9 mouse cellular contexts compared by ENCODE assay signal in genomic region chr2:32869721-32870274, GRCm38 (mm10). TPM values are rescaled to one million over a fixed set of nuclear protein-coding genes. Genes with fewer than 3 reads are reported as not detected.
DNase-seq lines count a peak whose midpoint lies in the region; ATAC-seq and TF ChIP-seq lines count a peak whose summit lies in the region.
"Had no signal": no experiment of that assay in that cellular context is flagged by ENCODE, and none has a peak within 500 bp of the region (broad histone marks: within the 10 kb centered on the region; RNA-seq: fewer than 3 reads in every experiment).

No protein-coding gene starts in this region.

- H3K4me1 ChIP-seq in heart, embryonic 12.5 days (replicated peaks), result peaks cover 35% of the 10 kb centered on the region
- H3K4me1 ChIP-seq in kidney, postnatal 0 days (replicated peaks; ENCODE audit: insufficient read depth, low read length), result peaks cover 9% of the 10 kb centered on the region
- peaks cover 8% of the 10 kb centered on the region for H3K4me1 ChIP-seq in hindbrain, embryonic 14.5 days (replicated peaks; ENCODE audit: control insufficient read depth, insufficient read depth, low read length)

- H3K27ac ChIP-seq in heart, embryonic 12.5 days (ENCODE audit: poor library complexity, severe bottlenecking), result no peak overlapping the region; the same call in 1 of the 2 replicates
- H3K27ac ChIP-seq in kidney, postnatal 0 days, result 0 out of 2 replicates have a peak overlapping the region, but pooled peaks have one; percentile 31
- no peak overlapping the region for H3K27ac ChIP-seq in hindbrain, embryonic 14.5 days

- H3K9me3 ChIP-seq in heart, embryonic 12.5 days (replicated peaks), result no peaks in the 10 kb centered on the region
- no peaks in the 10 kb centered on the region for H3K9me3 ChIP-seq in kidney, postnatal 0 days (replicated peaks; ENCODE audit: low read length)
- no peaks in the 10 kb centered on the region for H3K9me3 ChIP-seq in hindbrain, embryonic 14.5 days (ENCODE audit: control insufficient read depth, low read length)

- ATAC-seq in heart, embryonic 12.5 days (ENCODE audit: insufficient number of reproducible peaks, low FRiP score), result no peak
- ATAC-seq in kidney, postnatal 0 days (replicated peaks; ENCODE audit: low FRiP score, low read depth), result peak; percentile 23; the same call in 1 of the 2 replicates
- ATAC-seq in hindbrain, embryonic 14.5 days (ENCODE audit: low FRiP score), result no peak
- no peak for ATAC-seq in inflammation-experienced regulatory T-cells, adult 6 months

- H3K36me3 ChIP-seq in heart, embryonic 12.5 days, result no peaks in the 10 kb centered on the region
- no peaks in the 10 kb centered on the region for H3K36me3 ChIP-seq in kidney, postnatal 0 days (ENCODE audit: insufficient read depth, low read length)
- no peaks in the 10 kb centered on the region for H3K36me3 ChIP-seq in hindbrain, embryonic 14.5 days (replicated peaks; ENCODE audit: control insufficient read depth, insufficient read depth)

- WGBS in heart, embryonic 12.5 days, result 49% methylated on average over 6 of the region's 6 CpGs
- 42% methylated on average over 6 of the region's 6 CpGs for WGBS in kidney, postnatal 0 days
- WGBS in hindbrain, embryonic 14.5 days, result 69% methylated on average over 6 of the region's 6 CpGs

- no peak for TF ChIP-seq CTCF in kidney, postnatal 0 days (IDR thresholded peaks at IDR 0.05; ENCODE audit: low read depth)

- H3K4me3 ChIP-seq in heart, embryonic 12.5 days, result no peak overlapping the region
- no peak overlapping the region for H3K4me3 ChIP-seq in kidney, postnatal 0 days (replicated peaks; ENCODE audit: low read depth, low read length)
- no peak overlapping the region for H3K4me3 ChIP-seq in hindbrain, embryonic 14.5 days (replicated peaks; ENCODE audit: low read length)

- DNase-seq in heart, adult 18-20 months, result no peak
- DNase-seq in 3134 (ENCODE audit: extremely low read depth, insufficient read length, low spot score), result peak; percentile 73
- DNase-seq in kidney, postnatal 0 days (ENCODE audit: low spot score), result no peak
- peak; percentile 74 for DNase-seq in lung, postnatal 14 days
- DNase-seq in hindbrain, embryonic 14.5 days (ENCODE audit: low spot score), result no peak
- DNase-seq in frontal cortex, postnatal 36 days (ENCODE audit: low spot score in 2 of 2), result no peak
- DNase-seq: cerebellum, adult 9-11 months had no signal

- H3K4me2 ChIP-seq in heart, embryonic 12.5 days, result no peak overlapping the region
- H3K4me2 ChIP-seq in kidney, postnatal 0 days (ENCODE audit: low read length), result no peak overlapping the region
- no peak overlapping the region for H3K4me2 ChIP-seq in hindbrain, embryonic 14.5 days (replicated peaks)

- H3K27me3 ChIP-seq in heart, embryonic 12.5 days (replicated peaks), result no peaks in the 10 kb centered on the region
- H3K27me3 ChIP-seq in kidney, postnatal 0 days (ENCODE audit: insufficient read depth, low read length), result no peaks in the 10 kb centered on the region
- no peaks in the 10 kb centered on the region for H3K27me3 ChIP-seq in hindbrain, embryonic 14.5 days (ENCODE audit: control insufficient read depth, insufficient read depth, low read length)

- 0 out of 2 replicates have a peak overlapping the region, but pooled peaks have one; percentile 26 for H3K9ac ChIP-seq in heart, embryonic 12.5 days
- no peak overlapping the region for H3K9ac ChIP-seq in kidney, postnatal 0 days (ENCODE audit: low read depth, low read length)
- H3K9ac ChIP-seq in hindbrain, embryonic 14.5 days, result no peak overlapping the region

RNA-seq across cellular contexts. Expression of gene Fam129b, which starts 6.1 kb away (rescaled TPM):
- 62.0 and 64.4 TPM in 2 replicates for polyA plus RNA-seq in heart, embryonic 12.5 days (2016; fragmentation: Nextera tagmentation; extraction: Ambion mirVana)
- 10 to 100 TPM; 20.4 to 25.0 TPM for total RNA-seq in heart, adult 18-20 months (2021)
- polyA plus RNA-seq in kidney, postnatal 0 days (2015; fragmentation: Nextera tagmentation; extraction: Ambion mirVana), result 41.1 and 42.2 TPM in 2 replicates
- polyA plus RNA-seq in hindbrain, embryonic 14.5 days (2014; fragmentation: Nextera tagmentation; extraction: Ambion mirVana), result 16.8 and 19.4 TPM in 2 replicates
- 1 to 10 TPM in 1 of 3 experiments, under 1 TPM in 2; 0.15 to 3.2 (median 0.90) TPM for polyA plus RNA-seq in inflammation-experienced regulatory T-cells, adult 6 months (2017; shearing (Covaris generic))

RNA-seq across cellular contexts. Expression of gene Stxbp1, which starts 22.8 kb away (rescaled TPM):
- 30.8 and 31.1 TPM in 2 replicates for polyA plus RNA-seq in heart, embryonic 12.5 days (2016; fragmentation: Nextera tagmentation; extraction: Ambion mirVana)
- 10 to 100 TPM; 12.2 to 13.0 TPM for total RNA-seq in heart, adult 18-20 months (2021)
- polyA plus RNA-seq in kidney, postnatal 0 days (2015; fragmentation: Nextera tagmentation; extraction: Ambion mirVana), result 14.3 and 14.6 TPM in 2 replicates
- 275 and 317 TPM in 2 replicates for polyA plus RNA-seq in hindbrain, embryonic 14.5 days (2014; fragmentation: Nextera tagmentation; extraction: Ambion mirVana)
- polyA plus RNA-seq in inflammation-experienced regulatory T-cells, adult 6 months (2017; shearing (Covaris generic)), result 1 to 10 TPM; 2.3 to 6.1 (median 5.0) TPM

Comparison
In these comparisons a context has a peak if more than half of its experiments do, and no peak if none do; other contexts are left out.
1. DNase-seq: peak in 3134 (single experiment) and lung, postnatal 14 days (single experiment); none in heart, adult 18-20 months (0 of 2), kidney, postnatal 0 days (single experiment), hindbrain, embryonic 14.5 days (single experiment) and frontal cortex, postnatal 36 days (0 of 2).